Mouse (Mus musculus): Measurements from ENCODE around the gene Tasp1. TPM values are rescaled to one million over a fixed set of nuclear protein-coding genes. Genes with fewer than 3 reads are reported as not detected.
"Not testable (repeated sequence)": the region's sequence is repeated elsewhere in the genome, so short reads cannot be mapped to it uniquely, and the experiment has no call there.

The Tasp1 gene
- polyA plus RNA-seq, 1 experiment from 2014 or later, result 22.1 TPM

DNA sequence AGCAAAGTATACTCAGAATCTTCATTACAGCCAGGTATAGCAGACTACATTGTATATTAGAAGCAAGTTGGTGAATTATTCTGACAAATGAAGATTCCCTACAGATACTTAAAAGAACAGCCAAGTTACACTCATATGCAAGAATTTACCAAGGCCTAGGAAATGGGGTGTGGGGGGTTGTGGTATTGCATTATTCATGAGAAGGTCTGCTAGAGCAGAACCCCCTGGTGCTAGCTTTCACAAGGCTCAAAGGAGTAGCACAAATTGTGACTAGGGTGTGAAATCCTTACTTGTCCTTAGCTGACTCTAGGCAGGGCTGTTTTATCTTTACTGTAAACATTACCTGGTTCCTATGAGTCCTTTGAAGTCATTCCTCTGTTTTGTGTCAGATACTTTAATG lies 12.7 kb upstream of the Tasp1 start:
- H3K27me3 ChIP-seq (ENCODE audit: low read depth, poor library complexity, severe bottlenecking); H3K4me3 ChIP-seq; DNase-seq (ENCODE audit: low spot score); H3K27ac ChIP-seq; H3K36me3 ChIP-seq; H3K9me3 ChIP-seq (replicated peaks): not testable (repeated sequence)
- H3K4me1 ChIP-seq, result peaks cover 10% of the 10 kb centered on the region

GRCm38 (mm10) chr2:140078600-140079280 lies 12.1 kb upstream of the Tasp1 start:
- H3K27ac ChIP-seq, result no peak overlapping the region
- WGBS, result 65% methylated on average over 6 of the region's 6 CpGs
- peaks cover 10% of the 10 kb centered on the region for H3K4me1 ChIP-seq

GRCm38 (mm10) chr2:140077476-140077875 lies 10.9 kb upstream of the Tasp1 start:
- Histone ChIP-seq H3K9me3 (replicated peaks) (no peaks in the 10 kb centered on the region), H3K36me3 (no peaks in the 10 kb centered on the region), H3K27me3 (ENCODE audit: low read depth, poor library complexity, severe bottlenecking) (no peaks in the 10 kb centered on the region), H3K4me3 (no peak overlapping the region), H3K27ac (no peak overlapping the region), H3K4me1 (peaks cover 10% of the 10 kb centered on the region)
- 17% methylated on average over 1 of the region's 1 CpGs for WGBS
- no peak for DNase-seq (ENCODE audit: low spot score)

More at GRCm38 (mm10) chr2:140078600-140079280, 12.1 kb upstream of the Tasp1 start:
- Histone ChIP-seq H3K36me3 (no peaks in the 10 kb centered on the region), H3K27me3 (ENCODE audit: low read depth, poor library complexity, severe bottlenecking) (no peaks in the 10 kb centered on the region), H3K9me3 (replicated peaks) (no peaks in the 10 kb centered on the region), H3K4me3 (no peak overlapping the region)
- DNase-seq (ENCODE audit: low spot score), result no peak

DNA sequence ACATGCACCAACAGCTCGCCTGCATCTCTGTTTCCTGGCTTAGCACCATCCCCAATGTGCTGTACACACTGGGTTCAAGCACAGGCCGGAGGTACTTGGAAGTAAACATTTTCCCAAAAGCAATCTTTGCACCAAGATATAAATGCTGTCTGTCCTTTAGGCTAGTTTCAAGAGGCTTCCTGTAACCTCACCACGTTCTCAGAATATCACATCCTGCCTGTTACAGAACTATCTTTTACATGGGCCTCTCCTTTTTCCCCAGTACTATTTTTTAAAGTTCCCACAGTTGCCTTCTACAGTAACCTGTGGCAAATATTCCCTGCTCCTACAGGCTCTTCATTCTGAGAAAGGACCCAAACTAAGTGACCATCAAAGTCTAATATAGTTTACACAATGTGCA lies 8.5 kb upstream of the Tasp1 start:
- 86% methylated on average over 3 of the region's 3 CpGs for WGBS
- no peaks in the 10 kb centered on the region for H3K9me3 ChIP-seq (replicated peaks)
- H3K36me3 ChIP-seq, result no peaks in the 10 kb centered on the region
- no peaks in the 10 kb centered on the region for H3K27me3 ChIP-seq (ENCODE audit: low read depth, poor library complexity, severe bottlenecking)
- peaks cover 10% of the 10 kb centered on the region for H3K4me1 ChIP-seq
- no peak for DNase-seq (ENCODE audit: low spot score)
- no peak overlapping the region for H3K27ac ChIP-seq
- no peak overlapping the region for H3K4me3 ChIP-seq

DNA sequence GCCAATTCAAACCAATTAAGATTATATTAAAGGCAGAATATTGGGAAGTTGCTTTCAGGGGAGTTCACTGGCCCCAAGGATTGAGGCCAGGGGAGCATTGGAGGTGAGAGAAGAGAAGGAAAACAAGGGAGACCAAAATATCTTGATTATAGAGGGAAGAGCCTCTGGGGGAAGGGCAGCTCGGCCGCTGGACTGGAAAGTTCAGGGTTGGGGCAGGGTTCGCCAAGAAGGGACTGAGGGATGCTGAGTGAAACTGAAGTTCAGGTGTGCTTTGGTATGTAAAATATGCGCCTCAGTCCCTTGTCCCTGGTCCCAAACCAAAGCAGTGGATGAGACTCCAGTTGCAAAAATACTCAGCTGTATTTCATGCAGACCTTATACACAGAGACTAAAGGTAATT lies 911 bp upstream of the Tasp1 start:
- no peaks in the 10 kb centered on the region for H3K27me3 ChIP-seq (ENCODE audit: low read depth, poor library complexity, severe bottlenecking)
- H3K9me3 ChIP-seq (replicated peaks), result no peaks in the 10 kb centered on the region
- peaks cover 7% of the 10 kb centered on the region for H3K4me1 ChIP-seq
- no peak overlapping the region for H3K27ac ChIP-seq
- DNase-seq (ENCODE audit: low spot score), result no peak
- WGBS, result 66% methylated on average over 4 of the region's 4 CpGs
- peak overlapping the region; percentile 90 for H3K4me3 ChIP-seq
- H3K36me3 ChIP-seq, result no peaks in the 10 kb centered on the region

DNA sequence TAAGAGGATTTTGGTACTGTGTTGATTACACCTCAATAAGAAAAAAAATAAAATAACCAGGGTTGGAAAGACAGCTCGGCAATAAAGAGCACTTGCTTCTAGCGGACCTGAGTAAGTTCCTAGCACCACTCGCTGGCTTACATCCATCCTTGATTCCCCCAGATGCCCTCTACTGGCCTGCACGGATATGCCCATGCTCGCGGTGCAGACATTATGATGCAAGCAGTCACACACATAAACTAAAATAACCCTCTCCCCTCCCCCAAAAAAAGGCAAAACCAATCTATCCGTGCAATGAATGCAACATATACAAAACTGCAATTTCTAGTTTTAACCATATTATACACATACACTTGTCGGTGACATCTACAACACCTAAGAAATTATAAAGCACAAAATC lies 929 bp downstream of the Tasp1 start:
- Histone ChIP-seq H3K27me3 (ENCODE audit: low read depth, poor library complexity, severe bottlenecking) (no peaks in the 10 kb centered on the region), H3K27ac (no peak overlapping the region), H3K4me1 (peaks cover 7% of the 10 kb centered on the region), H3K4me3 (peak overlapping the region; percentile 90), H3K9me3 (replicated peaks) (no peaks in the 10 kb centered on the region), H3K36me3 (no peaks in the 10 kb centered on the region)
- 83% methylated on average over 8 of the region's 8 CpGs for WGBS
- no peak for DNase-seq (ENCODE audit: low spot score)

DNA sequence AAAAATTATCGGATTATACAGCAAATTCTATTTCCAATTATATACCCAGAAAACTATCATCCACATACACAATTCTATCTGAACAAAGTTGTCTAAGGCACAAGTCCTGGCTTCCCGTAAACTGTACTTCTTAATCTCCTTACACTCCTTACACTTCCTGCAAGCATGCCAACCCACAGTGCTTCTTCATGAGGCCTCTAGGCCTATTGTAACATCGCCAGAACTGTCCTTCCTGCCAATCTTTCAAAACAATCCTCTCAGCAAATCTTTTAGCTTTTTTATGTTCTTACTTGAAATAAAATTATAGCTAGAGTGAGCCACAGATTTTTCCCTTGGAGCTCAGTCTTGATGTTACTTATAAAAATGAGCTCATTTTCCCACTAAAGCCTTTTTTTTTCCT lies 5.1 kb downstream of the Tasp1 start:
- no peak for DNase-seq (ENCODE audit: low spot score)
- Histone ChIP-seq H3K9me3 (replicated peaks) (no peaks in the 10 kb centered on the region), H3K27ac (no peak overlapping the region), H3K4me1 (no peaks in the 10 kb centered on the region; the same call in 1 of the 2 replicates), H3K4me3 (no peak overlapping the region), H3K36me3 (peaks cover 6% of the 10 kb centered on the region), H3K27me3 (ENCODE audit: low read depth, poor library complexity, severe bottlenecking) (no peaks in the 10 kb centered on the region)
- 91% methylated on average over 3 of the region's 3 CpGs for WGBS

GRCm38 (mm10) chr2:140060092-140060867 lies 6.3 kb downstream of the Tasp1 start:
- no peaks in the 10 kb centered on the region for H3K4me1 ChIP-seq
- H3K4me3 ChIP-seq, result no peak overlapping the region
- WGBS, result 89% methylated on average over 4 of the region's 4 CpGs
- peaks cover 15% of the 10 kb centered on the region for H3K36me3 ChIP-seq
- H3K27ac ChIP-seq, result no peak overlapping the region
- H3K9me3 ChIP-seq (replicated peaks), result no peaks in the 10 kb centered on the region
- no peaks in the 10 kb centered on the region for H3K27me3 ChIP-seq (ENCODE audit: low read depth, poor library complexity, severe bottlenecking)
- DNase-seq (ENCODE audit: low spot score), result no peak

GRCm38 (mm10) chr2:140058125-140058524 lies 8.5 kb downstream of the Tasp1 start:
- 90% methylated on average over 6 of the region's 6 CpGs for WGBS
- Histone ChIP-seq H3K27ac (no peak overlapping the region), H3K4me1 (no peaks in the 10 kb centered on the region), H3K4me3 (no peak overlapping the region), H3K9me3 (replicated peaks) (no peaks in the 10 kb centered on the region), H3K36me3 (peaks cover 32% of the 10 kb centered on the region), H3K27me3 (ENCODE audit: low read depth, poor library complexity, severe bottlenecking) (no peaks in the 10 kb centered on the region)
- DNase-seq (ENCODE audit: low spot score), result no peak

DNA sequence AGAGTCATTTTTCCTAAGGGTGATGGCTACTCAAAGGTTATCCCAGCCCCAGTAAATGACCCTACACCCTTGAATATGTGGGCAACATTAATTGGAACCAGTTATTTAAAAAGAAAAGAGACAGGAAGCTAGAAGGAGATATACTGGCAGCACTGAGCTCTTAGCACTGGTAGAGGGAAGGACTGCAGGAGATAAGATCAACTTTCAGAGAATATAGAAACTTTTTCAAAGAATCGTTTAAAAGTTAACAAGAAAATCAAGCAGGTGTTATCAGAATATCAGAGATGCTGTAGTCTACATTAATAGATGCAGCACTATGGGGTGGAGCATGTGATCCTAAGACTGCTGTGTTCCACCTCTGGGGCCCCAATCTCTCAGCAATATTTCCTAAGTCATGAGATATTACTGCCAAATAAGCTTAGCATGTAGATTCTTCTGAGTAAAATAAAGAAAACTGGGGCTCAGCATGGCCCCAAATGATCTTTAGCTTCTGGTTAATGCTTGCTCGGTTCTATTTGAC lies 14.9 kb downstream of the Tasp1 start:
- Histone ChIP-seq H3K4me1 (no peaks in the 10 kb centered on the region), H3K27me3 (ENCODE audit: low read depth, poor library complexity, severe bottlenecking) (no peaks in the 10 kb centered on the region), H3K36me3 (peaks cover 85% of the 10 kb centered on the region), H3K9me3 (replicated peaks) (no peaks in the 10 kb centered on the region), H3K27ac (no peak overlapping the region), H3K4me3 (no peak overlapping the region)
- DNase-seq (ENCODE audit: low spot score), result no peak
- WGBS, result 93% methylated on average over 2 of the region's 2 CpGs

DNA sequence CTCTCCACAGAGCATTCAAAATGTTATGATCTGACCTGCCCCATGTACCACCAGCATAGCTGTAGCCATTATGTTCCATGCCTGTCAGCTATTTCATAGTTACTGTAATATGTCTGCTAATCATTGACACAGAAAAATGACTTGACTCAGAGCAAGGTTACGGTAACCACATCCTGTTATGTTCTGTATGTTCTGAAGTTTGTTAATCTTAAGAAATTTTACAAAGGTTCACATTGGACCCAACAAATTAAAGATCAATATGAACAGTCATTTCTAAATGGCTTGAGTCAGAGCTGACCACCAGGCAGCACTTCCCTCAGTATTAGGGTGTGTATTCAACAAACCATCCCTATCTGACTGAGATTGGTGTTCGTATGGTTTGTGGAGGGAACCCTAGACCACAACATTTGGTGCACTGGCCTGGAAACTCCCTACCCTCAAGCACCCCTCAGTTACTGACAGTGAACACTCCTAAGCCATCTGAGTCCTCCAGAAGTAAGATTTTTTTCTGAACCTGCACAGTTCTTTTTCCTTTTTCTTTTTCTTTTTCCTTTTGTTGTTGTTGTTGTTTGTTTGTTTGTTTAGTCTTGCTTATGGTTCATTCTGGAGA lies 24.0 kb downstream of the Tasp1 start:
- Histone ChIP-seq H3K9me3 (replicated peaks) (no peaks in the 10 kb centered on the region), H3K4me3 (no peak overlapping the region)

GRCm38 (mm10) chr2:140042081-140042480 lies 24.5 kb downstream of the Tasp1 start:
- no peak for DNase-seq (ENCODE audit: low spot score)
- Histone ChIP-seq H3K9me3 (replicated peaks) (no peaks in the 10 kb centered on the region), H3K36me3 (peaks cover 28% of the 10 kb centered on the region), H3K27ac (no peak overlapping the region), H3K4me3 (no peak overlapping the region), H3K27me3 (ENCODE audit: low read depth, poor library complexity, severe bottlenecking) (no peaks in the 10 kb centered on the region), H3K4me1 (no peaks in the 10 kb centered on the region)
- 93% methylated on average over 10 of the region's 10 CpGs for WGBS

More for the DNA sequence above, 24.0 kb downstream of the Tasp1 start:
- no peaks in the 10 kb centered on the region for H3K4me1 ChIP-seq
- peaks cover 32% of the 10 kb centered on the region for H3K36me3 ChIP-seq
- no peaks in the 10 kb centered on the region for H3K27me3 ChIP-seq (ENCODE audit: low read depth, poor library complexity, severe bottlenecking)
- DNase-seq (ENCODE audit: low spot score), result no peak
- H3K27ac ChIP-seq, result no peak overlapping the region
- WGBS, result 90% methylated on average over 2 of the region's 2 CpGs

GRCm38 (mm10) chr2:140037459-140037858 lies 29.1 kb downstream of the Tasp1 start:
- no peak for DNase-seq (ENCODE audit: low spot score)
- 91% methylated on average over 2 of the region's 2 CpGs for WGBS
- no peaks in the 10 kb centered on the region for H3K27me3 ChIP-seq (ENCODE audit: low read depth, poor library complexity, severe bottlenecking)
- no peaks in the 10 kb centered on the region for H3K9me3 ChIP-seq (replicated peaks)
- H3K27ac ChIP-seq, result no peak overlapping the region
- peaks cover 16% of the 10 kb centered on the region for H3K36me3 ChIP-seq
- H3K4me3 ChIP-seq, result no peak overlapping the region
- H3K4me1 ChIP-seq, result no peaks in the 10 kb centered on the region

All from limb, embryonic 10.5 days (tissue).